14 mouse cellular contexts compared by ENCODE assay signal in genomic region chr1:43877233-43877632, GRCm38 (mm10). TPM values are rescaled to one million over a fixed set of nuclear protein-coding genes. Genes with fewer than 3 reads are reported as not detected.
DNase-seq lines count a peak whose midpoint lies in the region; ATAC-seq and TF ChIP-seq lines count a peak whose summit lies in the region.
"Had no signal": no experiment of that assay in that cellular context is flagged by ENCODE, and none has a peak within 500 bp of the region (broad histone marks: within the 10 kb centered on the region; RNA-seq: fewer than 3 reads in every experiment).

No protein-coding gene starts in this region.

- ATAC-seq in forebrain, postnatal 0 days: peak; percentile 93
- no peak for ATAC-seq in forebrain, embryonic 14.5 days
- ATAC-seq in frontal cortex, adult (ENCODE audit: low TSS enrichment): peak; percentile 97

- H3K27me3 ChIP-seq in forebrain, postnatal 0 days (ENCODE audit: insufficient read depth, low read length): no peaks in the 10 kb centered on the region
- H3K27me3 ChIP-seq in forebrain, embryonic 14.5 days (replicated peaks; ENCODE audit: control insufficient read depth, insufficient read depth, low read length): no peaks in the 10 kb centered on the region
- H3K27me3 ChIP-seq: limb, embryonic 12.5 days; neural tube, embryonic 15.5 days had no signal

- H3K4me2 ChIP-seq in forebrain, postnatal 0 days (ENCODE audit: low read depth): no peak overlapping the region
- H3K4me2 ChIP-seq in forebrain, embryonic 14.5 days (ENCODE audit: low read length): no peak overlapping the region
- H3K4me2 ChIP-seq: limb, embryonic 12.5 days; neural tube, embryonic 15.5 days had no signal

- no peaks in the 10 kb centered on the region for H3K9me3 ChIP-seq in forebrain, postnatal 0 days (ENCODE audit: low read length)
- H3K9me3 ChIP-seq in forebrain, embryonic 14.5 days (replicated peaks; ENCODE audit: control insufficient read depth, low read length): no peaks in the 10 kb centered on the region
- H3K9me3 ChIP-seq: limb, embryonic 12.5 days; neural tube, embryonic 15.5 days had no signal

- no peak overlapping the region for H3K27ac ChIP-seq in forebrain, postnatal 0 days (ENCODE audit: low read depth, low read length)
- no peak overlapping the region for H3K27ac ChIP-seq in forebrain, embryonic 14.5 days (ENCODE audit: low read depth, low read length)
- H3K27ac ChIP-seq: kidney, postnatal 0 days; limb, embryonic 12.5 days; macrophage; neural tube, embryonic 15.5 days had no signal

- no peaks in the 10 kb centered on the region for H3K36me3 ChIP-seq in forebrain, postnatal 0 days (ENCODE audit: insufficient read depth)
- no peaks in the 10 kb centered on the region for H3K36me3 ChIP-seq in forebrain, embryonic 14.5 days (ENCODE audit: control insufficient read depth, insufficient read depth, low read length)
- H3K36me3 ChIP-seq: limb, embryonic 12.5 days; neural tube, embryonic 15.5 days had no signal

- H3K4me3 ChIP-seq in forebrain, postnatal 0 days (ENCODE audit: low read depth, low read length): no peak overlapping the region
- no peak overlapping the region for H3K4me3 ChIP-seq in forebrain, embryonic 14.5 days (ENCODE audit: low read depth, low read length)
- H3K4me3 ChIP-seq: limb, embryonic 12.5 days; neural tube, embryonic 15.5 days had no signal

- 62% methylated on average over 6 of the region's 6 CpGs for WGBS in forebrain, postnatal 0 days
- WGBS in forebrain, embryonic 14.5 days: 88% methylated on average over 6 of the region's 6 CpGs

- TF ChIP-seq CTCF in forebrain, postnatal 0 days (IDR thresholded peaks at IDR 0.05; ENCODE audit: low read depth): no peak

- no peaks in the 10 kb centered on the region for H3K4me1 ChIP-seq in forebrain, postnatal 0 days (ENCODE audit: insufficient read depth)
- H3K4me1 ChIP-seq in forebrain, embryonic 14.5 days (ENCODE audit: control insufficient read depth, insufficient read depth, low read length): no peaks in the 10 kb centered on the region
- H3K4me1 ChIP-seq: limb, embryonic 12.5 days; neural tube, embryonic 15.5 days had no signal

- DNase-seq in forebrain, postnatal 0 days: peak; percentile 54
- no peak for DNase-seq in forebrain, embryonic 14.5 days (ENCODE audit: low spot score)
- DNase-seq in cerebellum, adult 18-20 months: peak; percentile 47 to 54
- peak; percentile 59 to 72 for DNase-seq in left cerebral cortex, adult 9 months (ENCODE audit: low spot score in 2 of 2)
- no peak for DNase-seq in adrenal gland, adult 2 months
- DNase-seq in adrenal gland, postnatal 36 days: no peak
- DNase-seq in spleen, postnatal 36 days (ENCODE audit: low spot score in 2 of 2): no peak
- DNase-seq: heart, adult 18-20 months; spleen, adult 18-20 months had no signal

- no peak overlapping the region for H3K9ac ChIP-seq in forebrain, postnatal 0 days
- H3K9ac ChIP-seq in forebrain, embryonic 14.5 days (ENCODE audit: low read length): no peak overlapping the region
- H3K9ac ChIP-seq: limb, embryonic 12.5 days; neural tube, embryonic 15.5 days had no signal

RNA-seq across cellular contexts. Expression of gene Uxs1, which starts 49.6 kb away (rescaled TPM):
- 11.6 and 18.0 TPM in 2 replicates for total RNA-seq in forebrain, postnatal 0 days (2014; rRNA removed)
- 17.2 and 19.7 TPM in 2 replicates for polyA plus RNA-seq in forebrain, postnatal 0 days (2015; fragmentation: Nextera tagmentation; extraction: Ambion mirVana)
- polyA plus RNA-seq in forebrain, embryonic 14.5 days (2014; fragmentation: Nextera tagmentation; extraction: Ambion mirVana): 14.1 and 18.5 TPM in 2 replicates
- total RNA-seq in adrenal gland, adult 2 months (2021): 10 to 100 TPM; 48.4 to 65.3 TPM
- 18.1 and 27.4 TPM in 2 replicates for polyA plus RNA-seq in adrenal gland, adult 2 months (2012; rRNA removed)
- 10 to 100 TPM; 57.0 to 58.8 TPM for total RNA-seq in adrenal gland, postnatal 36 days (2021)

RNA-seq across cellular contexts. Expression of gene Tpp2, which starts 56.2 kb away (rescaled TPM):
- 38.9 and 54.2 TPM in 2 replicates for total RNA-seq in forebrain, postnatal 0 days (2014; rRNA removed)
- polyA plus RNA-seq in forebrain, postnatal 0 days (2015; fragmentation: Nextera tagmentation; extraction: Ambion mirVana): 30.0 and 50.6 TPM in 2 replicates
- 45.1 and 53.3 TPM in 2 replicates for polyA plus RNA-seq in forebrain, embryonic 14.5 days (2014; fragmentation: Nextera tagmentation; extraction: Ambion mirVana)
- total RNA-seq in adrenal gland, adult 2 months (2021): 10 to 100 TPM; 44.3 to 45.1 TPM
- polyA plus RNA-seq in adrenal gland, adult 2 months (2012; rRNA removed): 4.9 and 6.3 TPM in 2 replicates
- 10 to 100 TPM; 50.5 to 53.4 TPM for total RNA-seq in adrenal gland, postnatal 36 days (2021)

Comparison
In these comparisons a context has a peak if more than half of its experiments do, and no peak if none do; other contexts are left out.
1. DNase-seq: peak in forebrain, postnatal 0 days (single experiment), cerebellum, adult 18-20 months (2 of 2) and left cerebral cortex, adult 9 months (2 of 2); none in forebrain, embryonic 14.5 days (single experiment), adrenal gland, adult 2 months (single experiment), adrenal gland, postnatal 36 days (0 of 2) and spleen, postnatal 36 days (0 of 2).